Mouse (Mus musculus) bone marrow, adult 2 months (tissue): ENCODE results near the gene Ski. TPM values are rescaled to one million over a fixed set of nuclear protein-coding genes. Genes with fewer than 3 reads are reported as not detected.
A peak's percentile ranks its signal among the peaks of the same experiment; 100 is the strongest.

Experiments
- H3K27ac ChIP-seq: fragments of 200-500 bp; 2 replicates; pipeline ENCODE4 v1.5.1; 2012; ENCODE audit warnings: low read depth, mild to moderate bottlenecking, control low read depth, inconsistent platforms, low read length; ENCODE audit not compliant: control insufficient read depth, poor library complexity, insufficient read depth
- H3K4me1 ChIP-seq: fragments of 200-500 bp; 2 replicates; pipeline ENCODE4 v1.6.1; 2011; ENCODE audit warnings: low read length; ENCODE audit not compliant: control insufficient read depth, insufficient read depth
- H3K4me3 ChIP-seq: fragments of 200-500 bp; replicated peaks from 2 replicates; pipeline ENCODE3; 2011; ENCODE audit warnings: mild to moderate bottlenecking, low read depth, low read length, control low read depth; ENCODE audit not compliant: control insufficient read depth
- CTCF ChIP-seq: fragments of 200-500 bp; IDR thresholded peaks from 2 replicates; pipeline ENCODE4 v1.5.1; 2011; ENCODE audit warnings: low read length, control low read depth; ENCODE audit not compliant: control insufficient read depth, insufficient read depth
- POLR2A ChIP-seq: fragments of 200-500 bp; IDR thresholded peaks from 2 replicates; pipeline ENCODE4 v1.6.1; 2011; ENCODE audit warnings: low read depth, mild to moderate bottlenecking, control low read depth, low read length, borderline replicate concordance; ENCODE audit not compliant: control insufficient read depth
- WGBS: fragments of 180-500 bp; shearing (Covaris S2); methylation state at CpG from one replicate; pipeline ENCODE4 v1.1.7; 2018; 5-methylcytosine and 5-hydroxymethylcytosine counted together
- polyA plus RNA-seq: library from polyadenylated mRNA; stranded (reverse); fragments of >200 nt; gene quantifications from 2 replicates; pipeline ENCODE4 v1.2.4, GENCODE M21; 2011; ENCODE audit warnings: low replicate concordance; ENCODE audit not compliant: missing spikeins, insufficient read depth, insufficient read length

Gene Ski
- polyA plus RNA-seq, 1 experiment = 10.4 TPM

DNA sequence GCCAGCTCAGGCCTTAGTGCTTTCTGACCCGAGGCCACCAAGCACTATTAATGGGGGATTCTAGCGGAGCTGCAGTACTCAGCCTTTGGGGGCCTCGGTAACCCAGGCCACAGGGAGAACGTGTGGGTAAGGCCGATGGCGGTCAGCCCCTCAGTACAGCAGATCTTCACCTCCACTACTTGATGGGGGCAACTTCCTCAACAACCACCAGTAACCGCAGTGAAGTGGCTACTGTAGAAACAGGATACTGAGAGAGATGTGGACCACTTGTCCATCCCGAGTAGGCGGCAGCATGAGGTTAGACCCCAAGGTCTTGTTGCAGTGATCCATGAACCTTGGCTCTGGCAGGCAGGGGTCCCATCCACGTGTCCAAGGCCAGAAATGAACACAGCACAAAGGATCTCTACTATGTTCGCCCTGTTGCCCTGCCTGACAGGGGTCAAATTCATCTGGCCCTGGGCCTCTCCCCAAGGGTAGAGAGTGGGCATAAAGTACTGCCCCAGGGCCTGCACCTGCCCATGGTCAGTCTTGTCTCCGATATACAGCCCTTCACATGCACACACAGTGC lies 71.1 kb downstream of the Ski start:
- Histone ChIP-seq H3K4me1 (peaks cover 5% of the 10 kb centered on the region), H3K27ac (peak overlapping the region; percentile 79), H3K4me3 (peak overlapping the region; percentile 54)
- WGBS = 16% methylated on average over 12 of the region's 12 CpGs
- TF ChIP-seq CTCF (no peak), POLR2A (no peak)

DNA sequence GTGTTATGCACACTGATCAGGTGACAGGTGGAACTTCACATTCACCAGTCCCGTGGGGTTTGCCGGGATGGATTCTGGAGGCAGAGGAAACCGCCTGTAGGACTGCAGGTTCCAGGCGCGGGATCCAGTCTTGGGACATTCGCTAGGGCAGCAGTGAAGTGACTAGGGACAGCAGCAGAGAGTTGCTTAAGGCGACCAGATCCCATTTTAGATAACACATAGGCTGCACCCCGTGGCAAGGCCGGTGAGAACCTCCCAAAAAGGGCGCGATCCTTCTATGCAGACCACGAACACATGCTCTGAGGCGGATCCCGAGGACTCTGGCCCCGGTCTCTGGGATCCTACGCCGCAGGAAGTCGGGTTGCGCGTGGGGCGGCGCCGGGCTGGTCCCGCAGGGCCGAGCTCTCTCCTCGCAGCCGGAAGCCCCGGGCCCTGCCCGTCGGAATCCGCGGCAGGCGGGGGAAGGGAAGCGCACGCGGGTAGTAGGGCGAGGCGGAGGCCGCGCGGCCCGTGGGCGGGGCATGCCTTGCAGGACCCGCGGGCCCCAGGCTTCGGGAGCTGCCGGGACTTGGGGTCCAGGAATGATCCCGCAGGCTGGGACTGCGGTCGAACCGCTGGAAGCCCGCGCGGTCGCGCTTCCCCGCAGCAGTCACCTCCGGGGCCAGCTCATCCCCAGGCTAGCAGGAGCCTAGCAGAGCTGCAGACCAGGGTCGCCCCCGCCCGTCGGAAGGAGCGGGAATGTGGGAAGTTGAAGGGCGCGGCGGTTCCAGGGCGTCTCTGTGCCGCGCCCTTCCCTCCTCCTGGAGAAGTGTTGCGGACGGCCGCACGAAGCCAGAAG lies 71.9 kb downstream of the Ski start:
- TF ChIP-seq POLR2A = peak; percentile 41; the same call in 1 of the 2 replicates
- TF ChIP-seq CTCF = no peak
- 4% methylated on average over 73 of the region's 73 CpGs for WGBS
- Histone ChIP-seq H3K4me1 (peaks cover 5% of the 10 kb centered on the region), H3K27ac (peak overlapping the region; percentile 79), H3K4me3 (peak overlapping the region; percentile 54)

DNA sequence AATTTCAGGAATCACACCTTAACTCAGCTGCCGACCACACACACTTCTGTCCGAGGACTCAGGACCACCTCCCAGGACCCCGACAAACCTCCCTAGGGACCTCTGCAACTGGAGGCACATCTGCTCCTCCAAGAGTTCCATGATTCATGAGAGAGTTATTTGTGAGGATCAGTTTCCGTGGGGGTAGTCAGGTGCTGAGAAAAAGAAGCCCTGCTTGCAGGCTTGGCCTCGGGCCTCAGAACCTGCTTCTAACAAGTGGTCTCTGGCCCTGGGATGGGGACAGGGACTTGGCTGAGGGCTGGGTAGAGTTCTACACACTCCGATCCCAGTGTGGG lies 72.5 kb downstream of the Ski start:
- H3K4me3 ChIP-seq = no peak overlapping the region
- H3K27ac ChIP-seq = no peak overlapping the region
- TF ChIP-seq CTCF = no peak
- TF ChIP-seq POLR2A = no peak
- 75% methylated on average over 6 of the region's 6 CpGs for WGBS
- peaks cover 5% of the 10 kb centered on the region for H3K4me1 ChIP-seq

DNA sequence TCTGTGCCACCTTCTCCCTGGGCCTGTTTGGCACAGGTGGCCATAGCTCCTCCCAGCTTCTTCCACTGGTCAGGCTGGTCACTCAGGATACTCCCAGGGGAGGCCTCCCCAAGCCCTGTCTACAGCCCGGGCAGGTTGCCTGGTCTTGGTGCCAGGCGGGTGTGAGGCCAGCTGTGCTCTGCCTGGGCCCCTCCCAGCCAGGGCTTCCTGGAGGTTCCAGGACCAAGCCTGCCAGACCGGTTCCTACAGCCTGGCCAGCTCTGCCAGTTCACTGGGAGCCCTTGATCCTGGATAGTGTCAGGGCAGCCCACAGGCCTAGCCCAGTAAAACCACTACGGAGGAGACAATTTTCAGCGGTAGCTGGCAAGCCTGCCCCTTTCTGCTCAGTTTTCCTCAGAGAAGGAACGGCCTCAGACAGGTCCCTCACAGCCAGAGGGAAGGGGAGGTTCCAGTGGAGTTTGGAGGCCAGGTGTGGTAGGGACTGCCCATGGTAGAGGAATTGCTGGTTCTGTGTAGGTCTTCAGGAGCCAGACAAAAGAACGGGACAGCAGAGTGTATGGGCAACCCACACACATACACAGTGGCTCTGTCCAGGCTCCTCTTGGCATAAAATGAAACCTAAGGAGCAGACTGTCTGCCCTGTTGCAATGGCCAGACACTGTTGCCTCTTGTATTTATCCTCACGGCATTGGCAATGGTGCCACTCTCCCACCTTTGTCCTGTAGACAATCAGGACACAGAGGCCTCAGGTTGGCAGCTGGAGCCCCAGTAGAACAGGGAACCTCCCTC lies 73.3 kb downstream of the Ski start:
- H3K4me1 ChIP-seq = peaks cover 5% of the 10 kb centered on the region
- WGBS = 70% methylated on average over 8 of the region's 8 CpGs
- H3K27ac ChIP-seq = no peak overlapping the region
- H3K4me3 ChIP-seq = no peak overlapping the region
- TF ChIP-seq CTCF (no peak), POLR2A (no peak)

DNA sequence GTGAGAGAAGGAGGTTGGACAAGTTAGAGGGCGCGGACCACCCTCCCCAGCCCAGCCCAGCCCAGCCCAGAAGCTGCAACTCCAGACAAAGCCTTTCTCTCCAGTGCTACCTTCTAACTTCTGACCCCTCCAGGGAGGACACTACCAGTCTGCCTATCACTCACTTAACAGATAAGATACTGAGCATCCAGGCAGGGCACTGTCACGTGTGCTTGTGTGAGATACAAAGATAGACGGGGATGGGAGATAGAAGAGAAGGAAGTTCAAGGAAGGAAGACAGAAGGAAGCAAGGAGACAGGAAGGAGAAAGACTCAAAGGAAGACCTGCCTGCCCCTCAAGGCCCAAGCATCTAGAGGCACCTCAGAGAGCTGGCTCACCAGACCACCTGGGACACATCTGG lies 73.9 kb downstream of the Ski start:
- peaks cover 5% of the 10 kb centered on the region for H3K4me1 ChIP-seq
- H3K27ac ChIP-seq = no peak overlapping the region
- H3K4me3 ChIP-seq = no peak overlapping the region
- TF ChIP-seq CTCF = no peak
- TF ChIP-seq POLR2A = no peak
- 65% methylated on average over 4 of the region's 4 CpGs for WGBS

DNA sequence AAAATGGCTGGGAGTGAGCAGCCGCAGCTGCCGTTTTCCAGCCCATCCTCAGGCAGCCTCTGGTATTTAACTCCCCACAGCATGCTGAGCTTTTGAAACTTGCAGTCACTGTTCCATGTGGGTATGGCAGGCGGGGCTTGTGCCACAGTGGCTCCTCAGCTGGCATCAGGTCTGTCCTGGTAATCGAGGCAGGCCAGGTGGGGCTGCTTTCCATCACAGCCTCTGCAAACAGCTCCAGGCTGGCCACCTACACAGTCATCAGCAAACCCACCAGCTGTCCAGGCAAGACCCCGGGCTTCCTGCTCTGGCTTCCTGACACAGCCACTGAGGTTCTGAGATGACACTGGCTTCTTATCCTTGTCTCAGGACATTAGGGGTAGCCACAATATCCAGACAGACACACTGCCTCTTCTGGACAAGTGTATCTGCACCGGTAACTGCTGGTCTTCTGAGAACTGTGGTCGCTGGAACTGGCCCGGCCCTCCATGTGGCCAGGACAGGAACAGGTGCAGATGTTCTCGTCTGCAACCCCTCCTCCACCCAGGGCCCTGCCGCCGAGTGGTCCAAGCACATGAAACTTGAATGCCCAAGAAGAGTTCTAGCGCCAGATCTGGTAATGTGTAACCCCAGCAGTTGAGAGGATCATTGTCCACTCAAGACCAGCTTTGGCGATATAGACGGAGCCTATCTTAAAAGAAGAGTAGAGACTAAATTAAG lies 76.1 kb downstream of the Ski start:
- Histone ChIP-seq H3K4me1 (peaks cover under 1% of the 10 kb centered on the region; the same call in 1 of the 2 replicates), H3K4me3 (no peak overlapping the region), H3K27ac (no peak overlapping the region)
- whole genome bisulfite sequencing = 45% methylated on average over 14 of the region's 14 CpGs
- no peak for TF ChIP-seq POLR2A
- no peak for TF ChIP-seq CTCF

DNA sequence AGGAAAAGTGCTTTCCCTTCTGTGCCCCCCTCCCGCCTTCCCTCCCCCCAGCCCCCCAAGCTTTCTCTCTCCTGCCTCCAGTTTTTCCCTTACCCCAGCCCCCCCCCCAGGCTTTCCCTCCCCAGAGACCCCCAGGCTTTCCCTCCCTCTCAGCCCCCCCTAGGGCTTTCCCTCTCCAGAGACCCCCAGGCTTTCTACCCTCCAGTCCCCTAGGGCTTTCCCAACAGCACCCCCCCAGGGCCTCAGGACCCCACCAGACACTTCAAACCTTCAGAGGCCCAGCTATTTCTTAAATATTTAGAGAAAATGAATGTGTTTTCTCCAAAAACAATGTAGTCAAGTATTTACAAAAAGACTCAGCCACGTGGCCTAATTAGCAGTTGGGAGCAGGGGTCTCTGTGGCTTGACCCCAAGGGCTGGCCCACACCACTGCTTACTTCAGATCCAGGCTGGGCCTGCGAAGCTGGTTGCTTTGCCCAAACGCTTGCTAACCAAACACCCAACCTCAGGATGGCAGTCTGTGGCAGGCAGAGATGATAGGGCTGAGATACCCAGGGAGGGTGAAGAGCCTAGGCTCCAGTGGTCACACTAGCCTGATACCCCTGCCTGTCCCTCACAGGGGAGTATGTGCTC lies 77.7 kb downstream of the Ski start:
- no peak for TF ChIP-seq CTCF
- no peak for TF ChIP-seq POLR2A
- WGBS = 60% methylated on average over 4 of the region's 4 CpGs
- no peaks in the 10 kb centered on the region for H3K4me1 ChIP-seq
- H3K4me3 ChIP-seq = no peak overlapping the region
- H3K27ac ChIP-seq = no peak overlapping the region
